Mouse (Mus musculus) midbrain, embryonic 12.5 days (tissue): ENCODE measurements around the gene Klhdc10. TPM values are rescaled to one million over a fixed set of nuclear protein-coding genes. Genes with fewer than 3 reads are reported as not detected.

ENCODE experiments used
- ATAC-seq: fragments of 200-750 bp; cut with Nextera tagmentation; 2 replicates; pipeline ENCODE4 v1.8.0; 2017; ENCODE audit warnings: low read depth, moderate TSS enrichment, moderate library complexity; ENCODE audit not compliant: low FRiP score
- H3K27ac ChIP-seq: fragments of 300-500 bp; sonication (generic); replicated peaks from 2 replicates; pipeline ENCODE4 v1.5.1; 2016; ENCODE audit warnings: mild to moderate bottlenecking
- H3K27me3 ChIP-seq: fragments of 300-500 bp; sonication (generic); 2 replicates; pipeline ENCODE4 v1.6.1; 2016; ENCODE audit warnings: mild to moderate bottlenecking
- H3K36me3 ChIP-seq: fragments of 300-500 bp; sonication (generic); 2 replicates; pipeline ENCODE4 v1.6.1; 2016
- H3K4me1 ChIP-seq: fragments of 300-500 bp; sonication (generic); 2 replicates; pipeline ENCODE4 v1.6.1; 2016
- H3K4me2 ChIP-seq: fragments of 300-500 bp; sonication (generic); replicated peaks from 2 replicates; pipeline ENCODE4 v1.6.1; 2016; ENCODE audit warnings: mild to moderate bottlenecking, moderate library complexity
- H3K4me3 ChIP-seq: fragments of 300-500 bp; sonication (generic); 2 replicates; pipeline ENCODE4 v1.5.1; 2016; ENCODE audit warnings: mild to moderate bottlenecking
- H3K9ac ChIP-seq: fragments of 300-500 bp; sonication (generic); replicated peaks from 2 replicates; pipeline ENCODE4 v1.6.1; 2016; ENCODE audit warnings: mild to moderate bottlenecking, moderate library complexity
- H3K9me3 ChIP-seq: fragments of 300-500 bp; sonication (generic); 2 replicates; pipeline ENCODE4 v1.6.1; 2016; ENCODE audit warnings: mild to moderate bottlenecking
- WGBS: fragments of 180-500 bp; shearing (Covaris S2); methylation state at CpG from one replicate; pipeline ENCODE4 v1.1.7; 2016; 5-methylcytosine and 5-hydroxymethylcytosine counted together
- polyA plus RNA-seq: library from polyadenylated mRNA; unstranded; fragments of >200 nt; fragmentation: Nextera tagmentation; extraction: Ambion mirVana; gene quantifications from 2 replicates; pipeline ENCODE4 v1.2.1, GENCODE M21; 2016

The Klhdc10 gene
- polyA plus RNA-seq, 1 experiment from 2014 or later, result 40.2 TPM

- H3K27ac ChIP-seq, result no peak overlapping the region
- H3K4me3 ChIP-seq, result no peak overlapping the region
- 98% methylated on average over 4 of the region's 4 CpGs for WGBS
These were observed 6.6 kb downstream of the Klhdc10 start for GRCm38 (mm10) chr6:30408276-30408675.

GRCm38 (mm10) chr6:30409399-30410093 is 7.9 kb downstream of the Klhdc10 start:
- no peaks in the 10 kb centered on the region for H3K27me3 ChIP-seq
- no peaks in the 10 kb centered on the region for H3K4me1 ChIP-seq
- no peak overlapping the region for H3K4me2 ChIP-seq
- H3K27ac ChIP-seq, result no peak overlapping the region
- no peaks in the 10 kb centered on the region for H3K9me3 ChIP-seq
- no peak for ATAC-seq
- 90% methylated on average over 7 of the region's 7 CpGs for WGBS
- H3K4me3 ChIP-seq, result no peak overlapping the region
- H3K36me3 ChIP-seq, result peaks cover 5% of the 10 kb centered on the region; the same call in 1 of the 2 replicates
- H3K9ac ChIP-seq, result no peak overlapping the region

More at GRCm38 (mm10) chr6:30408276-30408675, 6.6 kb downstream of the Klhdc10 start:
- H3K9me3 ChIP-seq, result no peaks in the 10 kb centered on the region
- H3K27me3 ChIP-seq, result no peaks in the 10 kb centered on the region
- H3K9ac ChIP-seq, result no peak overlapping the region
- H3K4me2 ChIP-seq, result no peak overlapping the region
- peaks cover 3% of the 10 kb centered on the region; the same call in 1 of the 2 replicates for H3K36me3 ChIP-seq
- H3K4me1 ChIP-seq, result peaks cover 2% of the 10 kb centered on the region
- no peak for ATAC-seq

GRCm38 (mm10) chr6:30411311-30411710 is 9.6 kb downstream of the Klhdc10 start:
- ATAC-seq, result no peak
- 86% methylated on average over 4 of the region's 4 CpGs for WGBS

GRCm38 (mm10) chr6:30416126-30416525 is 14.5 kb downstream of the Klhdc10 start:
- H3K9me3 ChIP-seq, result no peaks in the 10 kb centered on the region
- H3K9ac ChIP-seq, result no peak overlapping the region
- H3K27me3 ChIP-seq, result no peaks in the 10 kb centered on the region
- no peak overlapping the region for H3K4me2 ChIP-seq
- H3K4me3 ChIP-seq, result no peak overlapping the region
- H3K36me3 ChIP-seq, result peaks cover 7% of the 10 kb centered on the region
- H3K27ac ChIP-seq, result no peak overlapping the region
- H3K4me1 ChIP-seq, result no peaks in the 10 kb centered on the region
- no peak for ATAC-seq
- WGBS, result 93% methylated on average over 2 of the region's 2 CpGs

More at GRCm38 (mm10) chr6:30411311-30411710, 9.6 kb downstream of the Klhdc10 start:
- no peak overlapping the region for H3K4me3 ChIP-seq
- no peak overlapping the region for H3K4me2 ChIP-seq
- H3K4me1 ChIP-seq, result no peaks in the 10 kb centered on the region
- H3K9ac ChIP-seq, result no peak overlapping the region
- peaks cover 6% of the 10 kb centered on the region; the same call in 1 of the 2 replicates for H3K36me3 ChIP-seq
- no peaks in the 10 kb centered on the region for H3K27me3 ChIP-seq
- no peak overlapping the region for H3K27ac ChIP-seq
- H3K9me3 ChIP-seq, result no peaks in the 10 kb centered on the region

GRCm38 (mm10) chr6:30416801-30417200 is 15.1 kb downstream of the Klhdc10 start:
- Histone ChIP-seq H3K36me3 (peaks cover 12% of the 10 kb centered on the region), H3K27me3 (no peaks in the 10 kb centered on the region), H3K4me2 (no peak overlapping the region), H3K9me3 (no peaks in the 10 kb centered on the region), H3K4me3 (no peak overlapping the region), H3K27ac (no peak overlapping the region), H3K4me1 (no peaks in the 10 kb centered on the region), H3K9ac (no peak overlapping the region)
- ATAC-seq, result no peak
- WGBS, result 88% methylated on average over 7 of the region's 7 CpGs

DNA sequence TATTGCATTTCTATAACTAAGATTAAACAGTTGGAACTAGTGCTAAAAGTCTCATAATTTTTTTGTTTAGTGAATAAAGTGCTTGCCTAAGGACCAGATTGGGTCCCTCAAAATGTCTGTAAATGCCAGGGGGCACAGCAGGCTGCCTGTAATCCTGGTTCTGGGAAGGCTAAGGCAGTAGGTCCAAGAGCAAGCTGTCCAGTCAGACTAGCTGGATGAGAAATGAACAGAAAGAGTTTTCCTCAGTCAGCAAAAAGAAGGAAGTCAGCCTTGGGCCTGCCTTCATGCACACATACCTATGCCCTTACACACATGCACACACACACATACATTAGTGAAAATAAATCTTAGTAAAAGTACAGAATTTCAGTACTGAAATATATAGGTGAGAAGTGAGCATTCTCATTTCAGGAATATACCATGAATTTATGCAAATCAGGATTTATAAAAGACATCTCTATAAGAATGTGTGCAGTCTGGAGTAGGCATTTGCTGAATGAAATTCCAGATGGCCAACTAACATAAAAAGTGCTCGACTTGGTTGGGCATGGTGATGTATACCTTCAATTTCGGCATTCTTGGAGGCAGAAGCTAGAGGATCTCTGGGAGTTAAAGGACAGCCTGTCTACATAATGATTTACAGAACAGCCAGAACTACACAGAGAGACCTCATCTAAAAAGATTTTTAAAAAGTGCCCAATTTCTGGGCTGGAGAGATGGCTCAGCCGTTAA is 31.0 kb downstream of the Klhdc10 start:
- Histone ChIP-seq H3K4me1 (0 out of 2 replicates have a peak, but pooled peaks cover 3% of the 10 kb centered on the region), H3K27me3 (no peaks in the 10 kb centered on the region), H3K9ac (no peak overlapping the region), H3K9me3 (no peaks in the 10 kb centered on the region), H3K4me2 (no peak overlapping the region), H3K36me3 (0 out of 2 replicates have a peak, but pooled peaks cover 5% of the 10 kb centered on the region), H3K4me3 (no peak overlapping the region), H3K27ac (no peak overlapping the region)
- no peak for ATAC-seq
- 88% methylated on average over 3 of the region's 3 CpGs for WGBS

DNA sequence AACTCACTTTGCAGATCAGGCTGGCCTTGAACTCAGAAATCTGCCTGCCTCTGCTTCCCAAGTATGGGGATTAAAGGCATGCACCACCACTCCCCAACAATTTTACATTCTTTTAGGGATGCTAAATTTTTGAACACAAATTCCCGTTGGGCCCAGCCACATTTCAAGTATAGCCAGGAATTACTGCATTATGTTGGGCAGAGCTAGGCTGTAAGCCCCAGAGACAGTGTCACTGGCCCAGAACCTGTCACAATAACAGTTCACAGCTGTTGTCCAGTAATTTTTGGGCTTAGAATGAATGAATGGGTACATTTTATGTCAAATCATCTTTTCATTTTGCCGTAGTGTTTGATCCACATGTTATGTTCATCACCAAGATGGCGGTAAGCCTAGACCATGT is 34.8 kb downstream of the Klhdc10 start:
- Histone ChIP-seq H3K36me3 (peaks cover 15% of the 10 kb centered on the region; the same call in 1 of the 2 replicates), H3K4me3 (no peak overlapping the region), H3K4me2 (no peak overlapping the region), H3K27ac (no peak overlapping the region), H3K27me3 (no peaks in the 10 kb centered on the region), H3K4me1 (no peaks in the 10 kb centered on the region), H3K9me3 (no peaks in the 10 kb centered on the region), H3K9ac (no peak overlapping the region)
- WGBS, result 95% methylated on average over 3 of the region's 3 CpGs
- ATAC-seq, result no peak

GRCm38 (mm10) chr6:30437054-30437453 is 35.4 kb downstream of the Klhdc10 start:
- Histone ChIP-seq H3K4me2 (no peak overlapping the region), H3K9ac (no peak overlapping the region), H3K4me3 (no peak overlapping the region), H3K36me3 (peaks cover 20% of the 10 kb centered on the region; the same call in 1 of the 2 replicates), H3K27ac (no peak overlapping the region), H3K27me3 (no peaks in the 10 kb centered on the region), H3K9me3 (no peaks in the 10 kb centered on the region), H3K4me1 (no peaks in the 10 kb centered on the region)
- WGBS, result 83% methylated on average over 3 of the region's 3 CpGs
- ATAC-seq, result no peak

GRCm38 (mm10) chr6:30439576-30439975 is 37.9 kb downstream of the Klhdc10 start:
- Histone ChIP-seq H3K36me3 (peaks cover 40% of the 10 kb centered on the region), H3K27me3 (no peaks in the 10 kb centered on the region), H3K4me3 (no peak overlapping the region), H3K4me1 (no peaks in the 10 kb centered on the region), H3K9me3 (no peaks in the 10 kb centered on the region), H3K9ac (no peak overlapping the region), H3K4me2 (no peak overlapping the region), H3K27ac (no peak overlapping the region)
- no peak for ATAC-seq
- WGBS, result 95% methylated on average over 10 of the region's 10 CpGs

DNA sequence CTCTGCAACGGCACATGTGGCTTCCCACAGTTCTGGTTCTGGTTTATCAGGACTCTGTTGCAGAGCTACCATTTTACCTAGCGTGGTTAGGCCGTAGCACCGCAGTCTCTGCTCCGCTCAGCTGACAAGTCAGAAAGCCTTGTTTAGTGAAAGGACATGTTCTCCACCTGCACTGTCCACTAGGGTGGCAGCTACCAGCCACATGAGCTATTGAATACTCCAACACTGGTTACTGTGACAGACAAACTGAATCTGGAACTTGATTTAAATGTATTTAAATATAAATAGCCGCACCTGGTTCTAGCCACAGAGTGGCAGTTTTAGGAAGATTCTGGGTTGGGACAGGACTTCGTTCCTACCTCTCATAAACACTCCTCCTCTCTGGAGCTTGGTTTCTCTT is 55.3 kb downstream of the Klhdc10 start:
- Histone ChIP-seq H3K9ac (no peak overlapping the region), H3K9me3 (no peaks in the 10 kb centered on the region), H3K4me3 (no peak overlapping the region), H3K27me3 (no peaks in the 10 kb centered on the region), H3K36me3 (peaks cover 38% of the 10 kb centered on the region), H3K4me2 (no peak overlapping the region), H3K27ac (peak overlapping the region; percentile 26; the same call in 1 of the 2 replicates), H3K4me1 (peaks cover 31% of the 10 kb centered on the region)
- 93% methylated on average over 7 of the region's 7 CpGs for WGBS
- no peak for ATAC-seq

DNA sequence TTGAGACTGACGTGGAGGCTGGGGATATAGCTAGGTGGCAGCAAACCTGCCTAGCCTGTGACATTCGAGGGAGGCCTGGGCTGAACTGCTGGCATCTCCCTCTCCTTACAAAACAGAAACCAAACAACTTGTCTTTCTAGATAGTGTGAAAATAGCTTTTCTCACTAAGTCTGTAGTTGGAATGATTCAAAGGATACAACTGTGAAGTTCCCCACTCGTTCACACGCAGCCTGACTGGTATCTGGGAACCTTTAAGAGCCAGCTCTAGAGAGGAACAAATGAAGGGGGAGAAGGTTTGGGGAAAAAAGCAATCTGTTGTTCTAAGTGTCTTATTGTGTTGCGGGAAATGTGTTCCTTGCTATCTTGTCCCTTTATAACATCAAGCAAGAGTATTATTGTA is 57.0 kb downstream of the Klhdc10 start:
- no peak for ATAC-seq
- no peak overlapping the region for H3K27ac ChIP-seq
- 88% methylated on average over 5 of the region's 5 CpGs for WGBS

GRCm38 (mm10) chr6:30459056-30459747 is 57.5 kb downstream of the Klhdc10 start:
- Histone ChIP-seq H3K9ac (peak overlapping the region; percentile 59), H3K27ac (peak overlapping the region; percentile 95; the same call in 1 of the 2 replicates), H3K36me3 (peaks cover 20% of the 10 kb centered on the region), H3K27me3 (no peaks in the 10 kb centered on the region), H3K9me3 (no peaks in the 10 kb centered on the region), H3K4me3 (peak overlapping the region; percentile 47), H3K4me2 (peak overlapping the region; percentile 67), H3K4me1 (peaks cover 33% of the 10 kb centered on the region)
- ATAC-seq, result no peak
- 73% methylated on average over 16 of the region's 16 CpGs for WGBS

More for the DNA sequence above, 57.0 kb downstream of the Klhdc10 start:
- Histone ChIP-seq H3K4me3 (no peak overlapping the region), H3K4me1 (peaks cover 31% of the 10 kb centered on the region), H3K9ac (no peak overlapping the region), H3K36me3 (peaks cover 26% of the 10 kb centered on the region), H3K4me2 (no peak overlapping the region), H3K27me3 (no peaks in the 10 kb centered on the region), H3K9me3 (no peaks in the 10 kb centered on the region)
